Mouse (Mus musculus) gastrocnemius, adult 18-20 months (tissue): Measurements from ENCODE around the gene Tfeb. TPM values are rescaled to one million over a fixed set of nuclear protein-coding genes. Genes with fewer than 3 reads are reported as not detected.

Experiments
- DNase-seq: peaks from one replicate; pipeline ENCODE4 v3.0.0; 2021; ENCODE audit warnings: low spot score
- total RNA-seq, 2 experiments: library from RNA; stranded (reverse); gene quantifications; 2 replicates each; pipeline ENCODE4 v1.2.3; 2021

Gene Tfeb
- total RNA-seq, 2 experiments from 2014 or later, result 93.6 to 108 TPM

DNA sequence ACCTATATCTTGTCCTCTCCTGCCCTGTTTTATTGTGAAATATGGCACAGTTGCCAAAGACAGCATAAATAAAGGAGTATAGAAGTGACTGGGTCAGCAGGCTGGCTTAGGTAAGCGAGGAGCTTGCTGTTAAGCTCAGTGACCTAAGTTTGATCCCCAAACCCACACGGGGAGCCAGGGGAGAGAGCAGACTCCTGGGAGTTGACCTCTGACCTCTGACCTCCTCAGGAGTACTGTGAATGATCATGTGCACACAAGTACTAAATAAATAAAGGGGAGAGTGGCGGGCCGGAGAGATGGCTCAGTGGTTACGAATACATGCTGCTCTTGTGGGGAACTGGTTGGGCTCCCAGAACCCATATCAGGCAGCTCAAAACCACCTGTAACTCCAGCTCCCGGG lies 13.3 kb downstream of the Tfeb start:
- no peak for DNase-seq

DNA sequence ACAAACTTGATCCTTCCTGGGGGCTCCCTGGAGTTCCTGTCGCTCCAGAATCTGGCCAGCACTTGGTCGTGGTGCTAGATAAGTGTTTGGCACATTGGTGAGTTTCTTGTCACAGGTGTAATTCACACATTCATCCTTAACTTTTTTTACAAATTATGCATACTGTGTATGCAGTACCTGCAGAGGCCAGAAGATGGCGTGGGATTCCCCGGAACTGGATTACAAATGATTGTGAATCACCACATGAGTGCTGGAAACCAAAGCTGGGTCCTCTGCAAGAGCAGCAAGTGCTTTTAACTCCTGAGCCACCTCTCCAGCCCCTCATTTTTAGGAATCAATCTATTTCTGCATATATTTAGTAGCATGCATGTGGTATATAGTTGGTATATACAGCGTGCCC lies 15.0 kb downstream of the Tfeb start:
- DNase-seq, result no peak

DNA sequence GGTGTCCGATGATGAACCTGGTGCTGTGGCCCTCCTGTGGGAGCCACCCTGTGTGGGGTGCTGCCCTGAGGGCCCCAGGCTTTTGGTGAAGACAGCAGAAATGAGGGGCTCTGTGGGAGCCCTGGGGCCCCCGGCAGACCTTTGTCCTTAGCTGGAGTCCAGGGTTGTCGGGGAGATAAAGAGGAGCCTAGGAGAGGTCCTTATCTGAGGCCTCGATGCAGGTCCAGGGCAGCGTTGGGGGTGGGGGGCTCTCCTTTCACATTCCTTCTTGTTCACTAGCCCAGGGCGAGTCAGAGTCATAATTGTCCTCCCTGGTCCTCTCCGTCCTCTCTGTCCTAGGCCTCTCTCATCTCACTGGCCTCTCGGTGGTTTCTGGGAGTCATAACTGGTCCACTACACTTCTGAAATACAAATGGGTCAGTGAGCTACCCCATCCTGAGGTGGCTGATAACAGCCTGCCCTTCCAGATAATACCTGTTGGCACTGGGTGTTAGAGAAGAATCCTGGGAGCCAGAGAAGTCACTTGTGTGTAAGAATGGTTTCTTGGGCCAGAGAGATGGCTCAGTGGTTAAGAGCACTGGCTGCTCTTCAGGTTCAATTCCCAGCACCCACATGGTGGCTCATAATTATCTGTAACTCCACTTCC lies 16.4 kb downstream of the Tfeb start:
- DNase-seq, result no peak

DNA sequence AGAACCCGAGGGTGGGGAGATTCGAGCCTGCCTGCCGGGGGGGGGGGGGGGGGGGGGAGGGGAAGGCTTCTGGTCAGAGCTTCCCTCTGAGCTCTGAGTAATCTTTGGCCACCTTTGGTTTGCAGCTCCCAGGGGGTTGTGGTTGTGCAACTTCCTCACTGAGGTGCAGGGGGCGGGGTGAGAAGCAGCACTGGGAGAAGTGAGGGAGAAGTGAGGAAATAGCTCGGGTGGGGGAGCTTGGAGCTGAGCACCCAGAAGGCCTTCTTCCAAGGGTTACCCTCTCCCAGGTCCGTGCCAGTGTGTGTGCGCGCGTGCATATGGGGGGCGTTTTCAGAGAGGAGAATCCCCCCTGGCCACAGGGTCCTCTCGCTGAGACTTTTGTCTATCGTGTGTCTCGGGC lies 17.4 kb downstream of the Tfeb start:
- DNase-seq, result peak; percentile 85

DNA sequence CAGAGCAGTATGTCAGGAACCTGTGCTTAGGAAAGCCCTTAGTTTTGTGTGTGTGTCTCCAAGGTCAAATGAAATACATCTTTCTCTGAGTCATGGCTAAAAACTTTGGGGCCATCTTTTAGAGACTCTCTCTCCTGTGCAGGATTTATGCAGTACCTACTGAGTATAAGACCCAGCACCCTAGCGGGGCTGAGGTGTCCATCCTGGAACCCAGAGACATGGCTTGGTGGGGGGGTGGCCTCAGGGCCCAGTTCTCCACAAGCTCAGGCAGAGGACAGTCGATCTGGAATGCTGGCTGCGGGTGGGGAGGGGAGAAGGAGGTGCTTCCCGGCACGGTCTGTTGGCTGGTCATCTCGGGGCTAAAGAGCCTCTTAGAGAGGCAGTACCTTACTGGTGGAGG lies 19.5 kb downstream of the Tfeb start:
- no peak for DNase-seq

DNA sequence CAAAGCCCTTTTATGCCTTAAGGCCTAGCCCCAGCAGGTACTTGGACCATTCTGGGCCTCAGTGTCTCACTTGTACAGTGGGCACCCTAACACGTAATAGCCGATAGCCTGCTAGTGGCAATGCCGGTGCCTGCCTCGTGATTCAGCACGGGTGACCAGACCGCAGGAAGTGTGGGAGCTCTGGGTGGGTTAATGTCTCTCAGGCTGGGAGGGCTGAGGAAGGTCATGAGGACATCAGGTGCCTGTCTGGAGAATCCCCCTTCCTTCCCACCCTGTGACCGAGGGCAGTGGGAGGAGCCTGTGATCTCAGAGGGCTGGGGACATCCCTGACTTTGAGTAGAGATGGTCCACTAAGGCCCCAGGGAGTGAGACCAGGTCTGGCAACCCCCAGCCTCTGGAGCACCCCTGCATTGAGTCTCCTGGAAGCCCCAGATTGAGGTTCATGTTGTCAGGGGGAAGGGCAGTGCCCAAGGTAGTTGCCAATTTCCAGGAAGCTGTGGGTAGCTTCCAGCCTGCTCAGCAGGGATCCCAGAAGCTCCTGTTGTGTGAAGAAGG lies 20.3 kb downstream of the Tfeb start:
- DNase-seq, result no peak

DNA sequence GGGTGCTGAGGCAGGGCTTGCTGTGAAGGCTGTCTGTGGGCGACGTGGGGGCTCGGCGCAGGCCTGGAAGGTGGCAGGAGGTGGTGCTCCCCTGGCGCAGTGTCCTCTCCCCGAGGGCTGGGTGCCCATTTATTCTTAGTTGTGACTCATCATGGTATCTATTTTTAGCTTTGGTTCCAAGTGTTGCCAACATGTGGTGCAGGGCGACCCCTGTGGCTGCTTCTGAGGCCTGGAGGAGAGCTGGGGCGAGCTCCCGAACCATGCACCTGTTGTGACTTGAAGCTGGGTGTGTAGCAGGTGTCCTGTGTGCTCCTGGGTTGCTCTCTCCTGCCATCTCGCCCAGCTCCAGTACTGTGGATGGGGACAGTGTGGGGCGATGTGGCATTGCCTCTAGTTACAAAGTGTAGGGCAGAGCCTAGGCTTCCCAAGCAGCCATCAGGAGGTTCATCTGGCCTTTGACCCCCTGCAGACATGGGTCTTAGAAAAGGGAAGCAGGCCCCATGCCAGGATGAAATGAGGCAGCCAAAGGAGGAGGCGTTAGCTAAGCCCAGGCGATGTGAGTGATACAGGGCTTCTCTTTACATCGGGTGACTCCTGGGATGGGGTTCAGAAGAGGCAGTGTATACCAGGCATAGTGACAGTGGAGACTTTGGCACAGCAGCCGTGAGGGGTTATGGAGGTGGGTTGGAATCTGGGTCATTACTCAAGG lies 23.0 kb downstream of the Tfeb start:
- peak; percentile 91 for DNase-seq

DNA sequence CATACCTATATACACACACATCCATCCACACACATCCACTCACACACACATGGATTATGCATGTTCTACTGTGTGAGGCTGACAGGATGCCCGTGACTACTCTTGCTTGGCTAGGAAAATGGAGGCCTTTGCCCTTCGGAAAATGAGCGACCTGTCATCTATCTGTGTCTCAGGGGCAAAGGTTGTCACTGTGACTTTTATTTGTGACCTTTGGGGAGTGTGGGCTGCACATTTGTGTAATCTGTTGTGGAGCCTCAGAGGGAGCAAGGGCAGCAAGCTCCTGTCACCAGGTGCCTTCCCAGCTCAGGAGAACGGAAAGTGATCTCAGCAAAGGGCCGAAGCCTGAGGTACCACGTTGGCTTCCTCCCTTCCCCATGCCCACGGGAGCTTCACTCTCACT lies 25.2 kb downstream of the Tfeb start:
- no peak for DNase-seq

DNA sequence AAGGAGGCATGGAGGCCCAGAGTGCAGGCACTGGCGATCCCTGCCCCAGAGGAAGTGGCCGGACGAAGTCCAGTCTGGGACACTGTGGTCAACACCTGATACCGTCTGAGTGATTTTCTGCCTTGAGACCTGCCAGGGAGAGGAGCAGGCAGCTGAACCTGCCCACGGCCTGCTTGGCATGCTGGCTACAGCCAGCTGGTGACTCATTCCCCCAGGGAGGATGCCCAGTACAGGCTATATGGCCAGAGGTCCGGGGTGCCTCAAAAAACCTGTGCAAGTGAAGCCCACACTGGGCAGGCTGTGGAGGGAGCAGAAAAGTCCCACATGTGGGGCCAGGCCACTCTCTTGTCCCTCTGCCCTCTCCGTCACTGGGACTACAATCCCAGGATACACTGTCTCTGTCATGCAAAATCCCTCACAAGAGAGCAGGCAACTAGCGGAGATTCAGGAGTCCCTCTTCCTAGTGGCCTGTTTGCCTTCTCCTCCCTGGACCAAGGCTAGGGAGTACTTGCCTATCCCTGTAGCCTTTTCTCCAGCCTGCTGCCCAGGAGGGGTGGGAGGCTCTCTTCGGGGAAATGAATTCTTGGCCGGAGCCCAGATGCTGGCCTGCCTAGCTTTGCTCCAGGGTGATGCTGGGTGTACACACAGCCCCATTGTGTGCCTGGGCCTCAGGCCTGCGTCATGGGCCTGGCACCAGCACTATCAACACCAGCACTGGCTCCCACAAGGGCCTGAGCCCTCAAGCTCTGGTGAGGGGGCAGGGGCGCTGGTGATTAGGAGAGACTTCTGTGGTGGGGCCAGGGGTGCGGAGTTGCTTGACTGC lies 25.9 kb downstream of the Tfeb start:
- DNase-seq, result peak; percentile 89

DNA sequence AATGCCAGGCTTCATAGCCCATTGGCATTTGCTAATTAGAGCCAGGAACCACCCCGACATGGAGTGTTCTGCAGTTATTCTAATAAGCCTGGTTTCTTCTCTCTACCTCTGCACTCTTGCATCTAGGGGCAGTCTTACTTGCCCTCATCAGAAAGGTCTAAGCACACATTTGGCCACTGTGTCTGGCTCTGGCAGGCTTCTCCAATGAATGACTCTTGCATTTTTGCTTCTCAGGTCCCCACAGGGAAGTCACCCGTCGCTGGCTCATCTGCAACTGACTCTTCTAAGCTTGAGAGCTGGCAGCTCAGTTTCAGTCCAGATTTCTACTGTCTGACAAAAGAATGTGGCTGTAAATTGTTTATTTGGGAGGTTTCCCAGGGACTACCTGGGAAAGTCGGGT lies 29.2 kb downstream of the Tfeb start:
- DNase-seq, result no peak

DNA sequence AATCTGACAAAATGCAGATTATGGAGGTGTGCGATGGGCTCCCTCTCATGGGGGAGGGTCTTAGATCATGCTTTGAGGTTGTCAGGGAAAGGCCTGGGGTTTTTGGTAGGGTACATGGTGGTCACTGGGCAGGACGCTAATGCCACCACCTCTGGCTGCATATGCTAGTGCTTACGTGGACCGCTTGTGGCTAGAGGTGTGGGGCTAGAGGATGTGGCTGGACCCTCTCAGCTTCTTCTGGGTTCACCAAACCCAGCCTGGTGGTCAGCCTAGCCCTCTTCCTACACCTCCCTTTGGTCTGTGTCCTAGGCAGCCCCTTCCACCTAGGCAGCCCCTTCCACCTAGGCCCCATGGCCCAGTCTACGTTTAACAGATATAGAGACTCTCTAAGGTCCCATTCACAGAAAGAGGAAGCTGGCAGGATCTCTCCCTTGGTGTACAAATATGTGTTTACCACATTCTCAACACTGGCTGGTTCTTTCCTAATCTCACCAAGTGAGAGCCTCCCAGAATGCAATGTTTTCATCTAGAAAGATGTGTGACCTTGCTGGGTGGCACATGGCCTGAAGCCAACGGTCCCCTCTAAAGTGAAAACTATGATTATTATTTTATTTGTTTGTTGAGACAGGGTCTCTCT lies 29.7 kb downstream of the Tfeb start:
- DNase-seq, result no peak

DNA sequence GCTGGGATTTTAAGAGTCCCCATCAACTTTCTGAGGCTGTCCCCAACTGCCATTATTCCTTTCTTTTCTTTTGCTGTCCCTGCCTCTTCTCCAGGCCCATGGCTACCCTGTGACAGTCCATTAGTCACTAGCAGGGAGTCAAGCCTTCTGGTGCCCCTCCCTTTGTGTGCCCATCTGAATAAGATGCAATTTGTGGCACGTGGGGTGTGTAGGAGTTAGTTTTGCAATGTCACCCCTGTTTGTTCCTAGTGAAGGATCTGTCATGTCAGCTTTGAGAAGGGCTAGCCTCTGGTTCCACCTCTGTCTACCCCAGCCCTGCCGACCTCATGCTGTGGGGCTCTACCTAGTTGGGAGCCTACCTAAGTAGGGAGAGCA lies 30.2 kb downstream of the Tfeb start:
- no peak for DNase-seq

DNA sequence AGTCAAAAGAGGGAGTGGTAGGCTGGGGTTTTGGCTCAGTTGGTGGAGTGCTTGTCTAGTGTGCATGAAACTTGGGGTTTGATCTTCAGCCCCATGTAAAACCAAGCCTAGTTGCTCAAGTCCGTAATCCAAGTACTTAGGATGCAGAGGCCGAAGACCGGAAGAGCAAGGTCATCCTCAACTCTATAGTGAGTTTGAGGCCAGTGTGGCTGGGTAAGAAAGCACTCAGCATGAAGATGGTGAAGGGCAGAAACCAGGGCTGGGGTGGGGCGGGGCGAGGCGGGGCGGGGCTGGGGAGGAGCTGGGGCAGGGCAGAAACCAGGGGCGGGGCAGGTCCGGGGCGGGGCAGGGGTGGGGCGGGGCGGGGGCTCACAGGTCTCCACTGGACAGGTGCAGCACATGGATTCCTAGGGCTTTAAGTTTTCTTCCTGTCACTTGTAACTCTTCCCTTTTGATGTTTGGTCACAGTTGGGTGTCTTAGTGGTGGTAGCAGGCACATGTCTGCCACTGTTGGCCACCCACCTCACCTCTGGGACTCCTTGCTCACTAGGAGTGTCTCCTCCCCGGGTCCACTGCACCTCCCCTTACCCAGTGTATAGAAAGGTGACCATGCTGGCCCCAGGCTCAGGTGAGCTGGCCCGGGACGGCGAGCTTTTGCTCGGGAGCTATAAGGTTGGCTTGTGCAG lies 30.8 kb downstream of the Tfeb start:
- DNase-seq, result no peak

DNA sequence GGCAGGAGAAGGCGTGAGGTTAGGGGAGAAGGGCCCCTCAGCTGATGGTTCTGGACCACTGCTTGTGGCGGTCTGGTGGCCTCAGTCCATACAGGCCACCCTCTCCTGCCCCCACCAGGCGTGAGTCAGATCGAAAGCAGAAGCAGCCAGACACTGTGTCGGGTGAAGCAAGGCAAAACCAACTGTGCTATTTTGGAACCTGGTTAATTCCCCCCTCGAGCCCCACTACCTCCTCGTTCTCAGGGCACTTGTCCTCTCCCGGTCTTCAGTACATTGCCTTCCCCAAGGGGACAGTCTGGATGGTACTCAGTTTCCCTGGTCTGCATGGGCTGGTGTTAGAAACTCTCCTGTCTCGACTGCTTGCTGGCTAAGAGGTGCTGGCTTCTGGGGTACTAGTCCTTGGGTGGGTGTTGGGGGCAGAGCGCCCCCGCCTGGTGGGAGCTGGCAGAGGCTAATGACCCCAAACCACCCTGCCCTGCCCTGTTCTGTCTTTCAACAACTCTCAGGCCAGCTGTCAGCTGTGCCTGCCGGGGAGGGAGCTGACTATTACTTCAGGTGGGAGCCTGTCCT lies 32.0 kb downstream of the Tfeb start:
- DNase-seq, result peak; percentile 73

DNA sequence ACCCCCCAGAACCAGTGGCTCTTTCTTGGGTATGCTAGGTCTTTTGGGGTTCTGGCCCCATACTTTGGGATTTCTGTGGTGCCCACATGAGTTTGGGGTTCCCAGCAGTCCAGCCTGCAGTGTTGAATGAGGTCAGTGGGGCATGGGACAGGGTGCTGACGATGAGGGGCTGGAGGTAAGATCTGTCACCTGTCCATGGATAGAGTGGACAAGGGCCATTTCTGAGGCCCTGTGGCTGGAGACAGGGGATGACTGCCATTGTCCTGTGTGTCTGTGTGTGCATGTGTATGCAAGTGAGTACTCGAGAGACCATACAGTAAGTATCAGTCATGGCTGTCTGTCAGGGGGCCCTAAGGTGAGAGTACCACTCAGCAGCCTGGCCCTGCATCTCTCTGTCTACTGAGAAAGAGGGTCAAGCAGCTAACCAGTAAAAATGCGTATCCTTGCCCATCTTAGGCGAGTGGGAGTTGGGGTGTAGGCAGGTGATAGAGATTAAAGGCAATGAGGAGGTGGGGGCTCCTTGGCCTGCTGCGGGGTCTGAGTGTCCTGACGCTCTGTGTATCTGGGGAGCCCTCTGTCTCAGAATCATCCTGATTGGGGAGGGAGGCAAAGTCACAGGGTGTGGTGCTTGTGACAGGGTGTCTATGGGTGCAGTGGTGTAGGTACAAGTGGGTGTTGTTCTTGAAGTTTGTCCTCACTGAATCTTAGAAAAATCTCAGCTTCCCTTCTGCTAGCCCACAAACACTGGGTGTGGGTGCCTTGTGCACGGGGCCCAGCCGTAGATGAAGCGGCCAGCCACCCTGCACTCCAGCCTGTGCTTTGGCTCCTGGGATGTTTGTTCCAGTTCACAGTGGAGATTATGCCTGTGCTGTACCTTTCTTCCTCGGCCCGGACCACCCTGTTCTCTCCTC lies 32.8 kb downstream of the Tfeb start:
- no peak for DNase-seq

DNA sequence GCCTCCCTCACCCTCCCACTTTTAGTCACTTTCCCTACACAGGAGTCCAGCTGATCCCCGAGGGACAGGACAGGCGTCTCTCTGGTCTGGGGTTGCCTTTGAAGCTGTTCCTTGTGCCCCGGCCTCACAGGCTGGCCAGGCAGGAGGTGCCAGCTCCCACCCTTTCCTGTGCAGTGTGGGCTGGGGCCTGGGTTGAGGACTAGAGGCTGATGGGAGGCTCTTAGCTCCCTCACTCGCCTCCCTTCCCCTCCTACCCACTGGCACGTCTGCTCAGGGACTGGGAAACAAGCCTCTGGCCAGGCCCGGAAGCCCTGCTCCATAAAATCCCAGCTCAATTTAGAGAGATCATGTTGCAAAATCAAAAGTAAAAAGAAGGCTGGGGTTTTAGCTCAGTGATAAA lies 36.8 kb downstream of the Tfeb start:
- no peak for DNase-seq

DNA sequence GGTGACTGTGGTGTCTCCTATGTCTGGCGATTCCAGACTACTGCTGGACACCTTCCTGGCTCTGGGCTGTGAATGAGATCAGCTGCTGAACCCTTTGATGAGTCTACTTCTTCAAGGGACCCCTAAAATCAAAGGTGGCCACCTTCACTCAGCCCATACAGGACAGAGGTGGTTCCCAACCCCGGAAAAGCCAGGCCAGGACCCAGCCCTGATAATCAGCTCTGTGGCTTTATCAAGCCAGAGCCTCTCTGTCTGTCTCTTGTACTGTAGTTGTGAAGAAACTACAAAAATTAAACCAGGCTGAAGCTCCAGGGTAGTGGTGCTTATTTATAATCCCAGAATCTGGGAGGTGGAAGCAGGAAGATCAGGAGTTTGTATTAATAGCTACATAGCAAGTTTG lies 40.3 kb downstream of the Tfeb start:
- no peak for DNase-seq

DNA sequence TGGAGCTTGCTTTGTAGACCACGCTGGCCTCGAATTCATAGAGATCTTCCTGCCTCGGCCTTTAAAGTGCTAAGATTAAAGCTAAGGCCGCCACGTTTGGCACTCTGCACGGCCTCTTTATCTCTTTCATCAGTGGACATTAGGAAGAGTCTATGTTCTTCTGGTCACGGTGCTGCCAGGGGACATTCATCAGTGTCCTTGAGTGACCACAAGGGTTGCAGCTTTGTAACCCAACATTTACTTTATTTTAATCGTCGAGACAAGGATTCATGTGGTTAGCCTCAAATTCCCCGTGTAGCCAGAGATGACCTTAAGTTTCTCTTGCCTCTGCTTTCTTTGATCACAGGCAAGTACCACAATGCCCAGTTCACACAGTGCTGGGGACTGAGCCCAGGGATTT lies 43.6 kb downstream of the Tfeb start:
- no peak for DNase-seq

DNA sequence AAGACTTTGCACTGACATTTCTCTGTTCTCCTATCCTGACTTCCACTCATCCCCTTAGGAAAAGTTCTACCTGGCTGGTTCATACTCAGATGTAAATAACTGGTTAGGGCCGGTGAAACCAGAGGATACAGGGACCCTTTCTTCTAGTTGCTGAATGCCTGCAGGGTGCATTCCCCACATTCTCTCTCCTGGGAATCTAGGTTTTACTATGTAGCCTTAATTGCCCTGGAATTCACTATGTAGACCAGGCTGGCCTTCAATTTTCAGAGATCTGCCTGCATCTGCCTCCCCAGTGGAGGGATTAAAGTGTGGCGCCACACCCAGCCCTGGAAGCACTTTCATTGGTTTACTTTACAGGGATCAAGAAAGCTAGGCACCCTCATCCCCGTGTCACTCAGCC lies 45.7 kb downstream of the Tfeb start:
- no peak for DNase-seq
